Mouse (Mus musculus): ENCODE results near the gene Eif3i. TPM values are rescaled to one million over a fixed set of nuclear protein-coding genes. Genes with fewer than 3 reads are reported as not detected.

The Eif3i gene
- polyA plus RNA-seq, 1 experiment = 416 TPM

- no peak overlapping the region for H3ac ChIP-seq (ENCODE audit: control insufficient read depth, insufficient read length, low read depth)
- H3K79me3 ChIP-seq (ENCODE audit: low read depth) = no peaks in the 10 kb centered on the region
- H3K79me2 ChIP-seq (ENCODE audit: control insufficient read depth, insufficient read depth) = no peaks in the 10 kb centered on the region
- H3K27me3 ChIP-seq (ENCODE audit: control insufficient read depth, insufficient read depth, insufficient read length) = no peaks in the 10 kb centered on the region
- no peaks in the 10 kb centered on the region for H3K36me3 ChIP-seq (ENCODE audit: control insufficient read depth, insufficient read depth)
- TF ChIP-seq FOSL1 (IDR thresholded peaks at IDR 0.05; ENCODE audit: insufficient read depth, low read length, poor library complexity, severe bottlenecking) (no peak), CTCF (IDR thresholded peaks at IDR 0.05; ENCODE audit: control insufficient read depth, insufficient read depth, insufficient read length) (no peak), MYOG (IDR thresholded peaks at IDR 0.05; ENCODE audit: control insufficient read depth, extremely low read depth, insufficient read length) (no peak), CEBPB (IDR thresholded peaks at IDR 0.05; ENCODE audit: low read depth) (no peak)
- no peak overlapping the region for H3K4me3 ChIP-seq (ENCODE audit: insufficient read depth, poor library complexity, severe bottlenecking)
Observed at GRCm38 (mm10) chr4:129575171-129575844, 25.1 kb downstream of the Eif3i start.

DNA sequence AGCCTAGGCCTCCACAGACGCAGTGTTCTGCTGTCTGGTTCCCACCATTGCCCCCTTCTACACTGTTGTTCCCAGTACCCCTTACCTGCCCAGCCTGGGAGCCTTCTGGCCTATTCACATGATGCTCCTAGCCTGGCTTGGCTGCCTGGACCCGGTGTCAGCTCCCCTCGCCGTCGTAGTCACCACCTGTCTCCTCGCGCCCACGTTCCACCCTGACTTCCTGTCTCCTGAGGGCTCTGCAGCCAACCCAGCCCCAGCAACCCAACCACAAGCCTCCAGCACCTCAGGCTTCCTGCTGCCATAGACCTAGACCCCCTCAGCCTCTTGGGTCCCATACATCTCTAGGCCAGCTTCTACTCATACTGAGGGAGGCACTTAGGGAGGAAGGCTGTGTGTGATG, 27.0 kb downstream of the Eif3i start, which contains the start of gene Lck:
Lck (minus strand) TSS at position 212 of the 400 bp plus-strand sequence.
- no peaks in the 10 kb centered on the region for H3K79me2 ChIP-seq (ENCODE audit: control insufficient read depth, insufficient read depth)
- H3K4me3 ChIP-seq (ENCODE audit: insufficient read depth, poor library complexity, severe bottlenecking) = no peak within 1 kb of the TSS
- no peaks in the 10 kb centered on the region for H3K27me3 ChIP-seq (ENCODE audit: control insufficient read depth, insufficient read depth, insufficient read length)
- H3ac ChIP-seq (ENCODE audit: control insufficient read depth, insufficient read length, low read depth) = no peak within 1 kb of the TSS
- TF ChIP-seq USF1 (IDR thresholded peaks at IDR 0.05; ENCODE audit: low read depth) = no peak
- no peak for TF ChIP-seq CEBPB (IDR thresholded peaks at IDR 0.05; ENCODE audit: low read depth)
- no peak for TF ChIP-seq CTCF (IDR thresholded peaks at IDR 0.05; ENCODE audit: control insufficient read depth, insufficient read depth, insufficient read length)
- no peak for TF ChIP-seq MYOD1 (IDR thresholded peaks at IDR 0.05; ENCODE audit: control insufficient read depth, insufficient read length, low read depth)
- TF ChIP-seq FOSL1 (IDR thresholded peaks at IDR 0.05; ENCODE audit: insufficient read depth, low read length, poor library complexity, severe bottlenecking) = no peak
- TF ChIP-seq MYOG (IDR thresholded peaks at IDR 0.05; ENCODE audit: control insufficient read depth, extremely low read depth, insufficient read length) = no peak
- no peak for TF ChIP-seq MAX (IDR thresholded peaks at IDR 0.05)
- H3K79me3 ChIP-seq (ENCODE audit: low read depth) = no peaks in the 10 kb centered on the region
- no peaks in the 10 kb centered on the region for H3K36me3 ChIP-seq (ENCODE audit: control insufficient read depth, insufficient read depth)

GRCm38 (mm10) chr4:129573093-129573370, 27.4 kb downstream of the Eif3i start:
- no peak overlapping the region for H3ac ChIP-seq (ENCODE audit: control insufficient read depth, insufficient read length, low read depth)
- no peaks in the 10 kb centered on the region for H3K79me2 ChIP-seq (ENCODE audit: control insufficient read depth, insufficient read depth)
- no peak overlapping the region for H3K4me3 ChIP-seq (ENCODE audit: insufficient read depth, poor library complexity, severe bottlenecking)
- TF ChIP-seq FOSL1 (IDR thresholded peaks at IDR 0.05; ENCODE audit: insufficient read depth, low read length, poor library complexity, severe bottlenecking) = no peak
- TF ChIP-seq MYOD1 (IDR thresholded peaks at IDR 0.05; ENCODE audit: control insufficient read depth, insufficient read length, low read depth) = no peak
- no peak for TF ChIP-seq MYOG (IDR thresholded peaks at IDR 0.05; ENCODE audit: control insufficient read depth, extremely low read depth, insufficient read length)
- no peak for TF ChIP-seq MAX (IDR thresholded peaks at IDR 0.05)
- no peak for TF ChIP-seq CTCF (IDR thresholded peaks at IDR 0.05; ENCODE audit: control insufficient read depth, insufficient read depth, insufficient read length)
- no peak for TF ChIP-seq USF1 (IDR thresholded peaks at IDR 0.05; ENCODE audit: low read depth)
- TF ChIP-seq CEBPB (IDR thresholded peaks at IDR 0.05; ENCODE audit: low read depth) = no peak
- no peaks in the 10 kb centered on the region for H3K27me3 ChIP-seq (ENCODE audit: control insufficient read depth, insufficient read depth, insufficient read length)
- H3K36me3 ChIP-seq (ENCODE audit: control insufficient read depth, insufficient read depth) = no peaks in the 10 kb centered on the region
- H3K79me3 ChIP-seq (ENCODE audit: low read depth) = no peaks in the 10 kb centered on the region

DNA sequence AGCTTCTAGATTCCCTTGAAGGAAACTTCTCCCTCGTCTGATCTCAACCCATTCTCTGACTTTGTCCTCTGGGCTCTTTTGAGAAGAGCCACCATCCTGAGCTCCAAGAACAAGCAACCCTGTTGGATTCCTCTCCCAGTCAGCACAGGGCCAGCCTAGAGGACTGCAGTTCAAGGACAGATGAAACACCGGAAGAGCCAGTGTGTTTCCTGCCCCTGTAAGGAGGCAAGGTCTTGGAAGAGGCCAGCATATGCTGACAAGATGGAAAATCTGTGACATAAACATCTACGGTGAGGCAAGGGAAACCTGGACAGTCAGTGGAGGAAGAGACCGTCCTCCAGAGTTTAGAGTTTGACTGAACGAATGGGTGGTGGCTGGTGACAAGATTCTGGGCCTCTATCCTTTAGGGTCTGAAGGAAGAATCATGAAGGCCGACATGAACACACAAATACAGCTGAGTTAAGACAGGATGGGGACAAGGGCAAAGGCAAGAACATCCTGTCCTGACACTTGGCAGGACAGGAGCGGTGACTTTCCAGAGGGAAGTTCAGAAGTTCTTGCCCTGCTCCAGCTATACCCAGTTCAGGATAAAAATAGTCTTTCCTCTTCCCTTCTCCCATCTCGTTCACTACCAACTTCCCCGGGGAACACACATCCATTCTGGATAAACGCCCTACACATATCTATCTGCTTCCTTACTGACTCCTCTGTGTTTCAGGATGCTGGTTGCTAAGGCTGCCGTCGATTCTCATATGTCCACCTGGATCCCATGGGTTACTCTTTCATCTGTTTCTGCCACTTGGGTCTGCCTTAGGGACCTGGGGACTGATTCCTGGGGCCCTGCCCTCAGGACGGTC, 28.0 kb downstream of the Eif3i start:
- H3K79me3 ChIP-seq (ENCODE audit: low read depth) = no peaks in the 10 kb centered on the region
- no peaks in the 10 kb centered on the region for H3K27me3 ChIP-seq (ENCODE audit: control insufficient read depth, insufficient read depth, insufficient read length)
- no peak overlapping the region for H3K4me3 ChIP-seq (ENCODE audit: insufficient read depth, poor library complexity, severe bottlenecking)
- H3ac ChIP-seq (ENCODE audit: control insufficient read depth, insufficient read length, low read depth) = no peak overlapping the region
- H3K79me2 ChIP-seq (ENCODE audit: control insufficient read depth, insufficient read depth) = no peaks in the 10 kb centered on the region
- no peaks in the 10 kb centered on the region for H3K36me3 ChIP-seq (ENCODE audit: control insufficient read depth, insufficient read depth)
- TF ChIP-seq MYOG (IDR thresholded peaks at IDR 0.05; ENCODE audit: control insufficient read depth, extremely low read depth, insufficient read length) = no peak
- TF ChIP-seq CTCF (IDR thresholded peaks at IDR 0.05; ENCODE audit: control insufficient read depth, insufficient read depth, insufficient read length) = no peak
- no peak for TF ChIP-seq USF1 (IDR thresholded peaks at IDR 0.05; ENCODE audit: low read depth)
- no peak for TF ChIP-seq MYOD1 (IDR thresholded peaks at IDR 0.05; ENCODE audit: control insufficient read depth, insufficient read length, low read depth)
- TF ChIP-seq CEBPB (IDR thresholded peaks at IDR 0.05; ENCODE audit: low read depth) = no peak
- TF ChIP-seq FOSL1 (IDR thresholded peaks at IDR 0.05; ENCODE audit: insufficient read depth, low read length, poor library complexity, severe bottlenecking) = no peak
- no peak for TF ChIP-seq MAX (IDR thresholded peaks at IDR 0.05)

DNA sequence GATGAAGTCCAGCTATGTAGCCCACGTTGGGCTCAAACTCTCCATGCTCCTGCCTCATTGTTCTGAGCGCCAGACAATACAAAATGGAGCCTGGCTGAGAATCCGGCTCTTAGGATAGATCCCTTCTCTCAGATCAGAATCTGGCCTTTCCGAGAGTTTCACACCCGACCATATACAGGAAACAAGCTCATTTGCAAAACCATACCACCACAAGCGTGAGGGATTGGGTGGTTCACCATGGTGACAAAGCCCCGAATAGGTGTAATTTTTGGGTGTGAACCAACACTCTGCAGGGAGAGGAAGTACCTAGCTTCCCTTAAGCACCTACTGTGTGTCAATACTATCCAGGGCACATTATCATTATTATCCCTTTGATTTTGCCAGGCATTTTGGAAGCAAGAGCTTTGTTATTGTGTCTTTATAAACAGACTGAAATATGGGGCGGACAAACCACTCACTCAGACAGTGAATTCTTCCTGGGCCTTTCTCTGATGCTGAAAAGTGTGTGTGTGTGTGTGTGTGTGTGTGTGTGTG, 28.8 kb downstream of the Eif3i start:
- H3K4me3 ChIP-seq (ENCODE audit: insufficient read depth, poor library complexity, severe bottlenecking) = no peak overlapping the region
- no peak for TF ChIP-seq CTCF (IDR thresholded peaks at IDR 0.05; ENCODE audit: control insufficient read depth, insufficient read depth, insufficient read length)
- no peak for TF ChIP-seq CEBPB (IDR thresholded peaks at IDR 0.05; ENCODE audit: low read depth)
- TF ChIP-seq MAX (IDR thresholded peaks at IDR 0.05) = no peak
- no peak for TF ChIP-seq FOSL1 (IDR thresholded peaks at IDR 0.05; ENCODE audit: insufficient read depth, low read length, poor library complexity, severe bottlenecking)
- TF ChIP-seq MYOD1 (IDR thresholded peaks at IDR 0.05; ENCODE audit: control insufficient read depth, insufficient read length, low read depth) = no peak
- TF ChIP-seq MYOG (IDR thresholded peaks at IDR 0.05; ENCODE audit: control insufficient read depth, extremely low read depth, insufficient read length) = no peak
- no peak for TF ChIP-seq USF1 (IDR thresholded peaks at IDR 0.05; ENCODE audit: low read depth)
- no peaks in the 10 kb centered on the region for H3K36me3 ChIP-seq (ENCODE audit: control insufficient read depth, insufficient read depth)
- no peak overlapping the region for H3ac ChIP-seq (ENCODE audit: control insufficient read depth, insufficient read length, low read depth)
- H3K79me3 ChIP-seq (ENCODE audit: low read depth) = no peaks in the 10 kb centered on the region
- no peaks in the 10 kb centered on the region for H3K27me3 ChIP-seq (ENCODE audit: control insufficient read depth, insufficient read depth, insufficient read length)
- no peaks in the 10 kb centered on the region for H3K79me2 ChIP-seq (ENCODE audit: control insufficient read depth, insufficient read depth)

All from C2C12 (cell line).